Mouse (Mus musculus) ES-Bruce4 (cell line): ENCODE results near the gene Nck2. TPM values are rescaled to one million over a fixed set of nuclear protein-coding genes. Genes with fewer than 3 reads are reported as not detected.

Experiments
- H3K27ac ChIP-seq: 2 replicates; pipeline ENCODE4 v1.5.1; 2012; ENCODE audit warnings: low read length, inconsistent platforms; ENCODE audit not compliant: insufficient read depth
- H3K27me3 ChIP-seq: 2 replicates; pipeline ENCODE4 v1.6.1; 2012; ENCODE audit warnings: mild to moderate bottlenecking, low read length, inconsistent platforms; ENCODE audit not compliant: control insufficient read depth, poor library complexity, insufficient read depth, severe bottlenecking
- H3K36me3 ChIP-seq: 2 replicates; pipeline ENCODE4 v1.6.1; 2012; ENCODE audit warnings: inconsistent platforms, mild to moderate bottlenecking, low read length, moderate library complexity; ENCODE audit not compliant: control insufficient read depth, poor library complexity, insufficient read depth, severe bottlenecking
- H3K4me1 ChIP-seq: one replicate; pipeline ENCODE4 v1.8.1; 2011; ENCODE audit warnings: low read length; ENCODE audit not compliant: control insufficient read depth, insufficient read depth
- H3K4me3 ChIP-seq: 2 replicates; pipeline ENCODE4 v1.5.1; 2011; ENCODE audit warnings: low read depth, mild to moderate bottlenecking, low read length
- H3K9ac ChIP-seq: 2 replicates; pipeline ENCODE4 v1.6.1; 2012; ENCODE audit warnings: low read depth, mild to moderate bottlenecking, inconsistent platforms; ENCODE audit not compliant: poor library complexity, severe bottlenecking
- H3K9me3 ChIP-seq: replicated peaks from 2 replicates; pipeline ENCODE4 v1.6.1; 2012; ENCODE audit warnings: mild to moderate bottlenecking, low read length, inconsistent platforms; ENCODE audit not compliant: control insufficient read depth, poor library complexity, insufficient read depth, severe bottlenecking
- CTCF ChIP-seq: IDR thresholded peaks from one replicate; pipeline ENCODE4 v1.8.1; 2011; ENCODE audit warnings: low read depth, low read length
- EP300 ChIP-seq: IDR thresholded peaks from 2 replicates; pipeline ENCODE4 v1.6.1; 2011; ENCODE audit warnings: low read depth, low read length; ENCODE audit not compliant: insufficient read depth
- POLR2A ChIP-seq: IDR thresholded peaks from one replicate; pipeline ENCODE4 v1.8.1; 2011; ENCODE audit warnings: low read length; ENCODE audit not compliant: insufficient read depth
- polyA plus RNA-seq: library from polyadenylated mRNA; stranded (reverse); fragments of >200 nt; gene quantifications from 2 replicates; pipeline ENCODE4 v1.2.4, GENCODE M21; 2011; ENCODE audit warnings: low read depth; ENCODE audit not compliant: missing spikeins, insufficient read depth, insufficient read length

The Nck2 gene
- polyA plus RNA-seq, 1 experiment = 21.2 TPM

DNA sequence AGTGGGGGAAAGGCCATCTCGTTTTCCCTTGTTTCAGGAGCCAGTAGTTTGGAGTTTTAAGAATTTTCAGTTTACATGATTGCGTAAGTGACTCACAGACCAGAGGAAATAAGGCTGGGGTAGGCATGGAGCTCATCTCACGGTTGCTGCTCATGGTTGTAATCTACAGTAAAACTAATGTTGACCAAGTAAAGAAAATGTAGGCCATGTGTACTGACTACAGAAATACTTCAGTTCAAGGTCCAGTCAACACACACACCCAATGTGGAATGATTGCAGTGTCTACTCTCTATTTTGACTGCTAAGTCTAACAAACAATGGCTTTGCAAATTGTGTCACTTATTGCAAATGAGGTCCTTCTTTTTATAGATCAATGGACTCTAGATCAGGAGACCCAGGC, 77.1 kb downstream of the Nck2 start:
- H3K4me3 ChIP-seq = no peak overlapping the region
- no peaks in the 10 kb centered on the region for H3K27me3 ChIP-seq
- H3K9me3 ChIP-seq = no peaks in the 10 kb centered on the region
- no peak overlapping the region for H3K9ac ChIP-seq
- no peak overlapping the region for H3K27ac ChIP-seq
- H3K36me3 ChIP-seq = no peaks in the 10 kb centered on the region
- no peaks in the 10 kb centered on the region for H3K4me1 ChIP-seq
- TF ChIP-seq EP300 = no peak
- no peak for TF ChIP-seq CTCF
- TF ChIP-seq POLR2A = no peak

GRCm38 (mm10) chr1:43521950-43522349, 77.6 kb downstream of the Nck2 start:
- H3K4me1 ChIP-seq = no peaks in the 10 kb centered on the region
- H3K9me3 ChIP-seq = no peaks in the 10 kb centered on the region
- TF ChIP-seq POLR2A = no peak
- TF ChIP-seq CTCF = no peak
- TF ChIP-seq EP300 = no peak
- H3K4me3 ChIP-seq = no peak overlapping the region
- H3K27me3 ChIP-seq = no peaks in the 10 kb centered on the region
- no peak overlapping the region for H3K27ac ChIP-seq
- no peak overlapping the region for H3K9ac ChIP-seq
- H3K36me3 ChIP-seq = no peaks in the 10 kb centered on the region

- Histone ChIP-seq H3K36me3 (no peaks in the 10 kb centered on the region), H3K27ac (no peak overlapping the region), H3K9me3 (no peaks in the 10 kb centered on the region), H3K4me1 (no peaks in the 10 kb centered on the region), H3K9ac (no peak overlapping the region), H3K4me3 (no peak overlapping the region), H3K27me3 (no peaks in the 10 kb centered on the region)
- TF ChIP-seq CTCF (no peak), EP300 (no peak), POLR2A (no peak)
Measured at GRCm38 (mm10) chr1:43522976-43523375, 78.6 kb downstream of the Nck2 start.

- Histone ChIP-seq H3K9ac (no peak overlapping the region), H3K27me3 (no peaks in the 10 kb centered on the region), H3K9me3 (no peaks in the 10 kb centered on the region), H3K27ac (no peak overlapping the region), H3K36me3 (0 out of 2 replicates have a peak, but pooled peaks cover 2% of the 10 kb centered on the region), H3K4me3 (no peak overlapping the region), H3K4me1 (no peaks in the 10 kb centered on the region)
- TF ChIP-seq CTCF (no peak), POLR2A (no peak), EP300 (no peak)
Measured at GRCm38 (mm10) chr1:43524332-43524731, 80.0 kb downstream of the Nck2 start.

DNA sequence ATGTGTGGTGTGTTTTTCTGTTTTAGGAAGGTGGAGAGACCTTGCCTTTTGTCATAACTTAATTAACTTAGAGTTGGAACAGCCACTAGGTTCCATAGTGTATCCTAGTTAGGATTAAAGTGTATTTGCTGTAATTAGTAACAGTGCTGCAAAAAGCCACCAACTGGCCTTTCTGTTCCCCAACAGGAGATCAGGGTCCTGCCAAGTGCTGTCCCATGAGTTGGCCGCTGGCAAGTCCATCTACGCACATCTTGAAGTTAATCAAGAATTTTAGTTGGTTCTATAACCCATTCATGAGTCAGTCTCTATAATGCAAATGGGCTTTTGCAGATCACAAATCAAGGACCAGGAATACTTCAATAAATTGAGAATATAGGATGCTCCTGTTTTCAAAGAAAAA, 83.9 kb downstream of the Nck2 start:
- Histone ChIP-seq H3K27me3 (no peaks in the 10 kb centered on the region), H3K27ac (no peak overlapping the region), H3K9ac (no peak overlapping the region), H3K4me3 (no peak overlapping the region), H3K9me3 (no peaks in the 10 kb centered on the region), H3K4me1 (no peaks in the 10 kb centered on the region), H3K36me3 (0 out of 2 replicates have a peak, but pooled peaks cover 2% of the 10 kb centered on the region)
- no peak for TF ChIP-seq CTCF
- TF ChIP-seq POLR2A = no peak
- no peak for TF ChIP-seq EP300

- Histone ChIP-seq H3K9me3 (no peaks in the 10 kb centered on the region), H3K4me1 (no peaks in the 10 kb centered on the region), H3K27ac (no peak overlapping the region), H3K9ac (no peak overlapping the region), H3K4me3 (no peak overlapping the region), H3K36me3 (0 out of 2 replicates have a peak, but pooled peaks cover 2% of the 10 kb centered on the region), H3K27me3 (no peaks in the 10 kb centered on the region)
- no peak for TF ChIP-seq CTCF
- no peak for TF ChIP-seq POLR2A
- TF ChIP-seq EP300 = no peak
Measured at GRCm38 (mm10) chr1:43529086-43529485, 84.7 kb downstream of the Nck2 start.
